Mouse (Mus musculus): ENCODE measurements around the gene Zbtb20.

Zbtb20 gene

GRCm38 (mm10) chr16:43193631-43194239 is 318.1 kb downstream of the Zbtb20 start:
- DNase-seq (ENCODE audit: low spot score), result no peak

- no peak for DNase-seq (ENCODE audit: low spot score)
These were observed 341.8 kb downstream of the Zbtb20 start for GRCm38 (mm10) chr16:43217336-43218006.

- DNase-seq (ENCODE audit: low spot score), result no peak
These were observed 343.7 kb downstream of the Zbtb20 start for GRCm38 (mm10) chr16:43219367-43219766.

- no peak for DNase-seq (ENCODE audit: low spot score)
These were observed 345.6 kb downstream of the Zbtb20 start for GRCm38 (mm10) chr16:43221313-43221712.

GRCm38 (mm10) chr16:43230253-43230652 is 354.6 kb downstream of the Zbtb20 start:
- no peak for DNase-seq (ENCODE audit: low spot score)

GRCm38 (mm10) chr16:43234249-43234648 is 358.6 kb downstream of the Zbtb20 start:
- DNase-seq (ENCODE audit: low spot score), result no peak

GRCm38 (mm10) chr16:43235317-43235716 is 359.6 kb downstream of the Zbtb20 start:
- no peak for DNase-seq (ENCODE audit: low spot score)

GRCm38 (mm10) chr16:43235721-43236159 is 360.1 kb downstream of the Zbtb20 start:
- DNase-seq (ENCODE audit: low spot score), result no peak

- no peak for DNase-seq (ENCODE audit: low spot score)
These were observed 361.9 kb downstream of the Zbtb20 start for GRCm38 (mm10) chr16:43237551-43237950.

- DNase-seq (ENCODE audit: low spot score), result no peak
These were observed 371.3 kb downstream of the Zbtb20 start for GRCm38 (mm10) chr16:43247026-43247425.

GRCm38 (mm10) chr16:43253077-43253476 is 377.4 kb downstream of the Zbtb20 start:
- no peak for DNase-seq (ENCODE audit: low spot score)

- DNase-seq (ENCODE audit: low spot score), result no peak
These were observed 378.1 kb downstream of the Zbtb20 start for GRCm38 (mm10) chr16:43253746-43254145.

- no peak for DNase-seq (ENCODE audit: low spot score)
These were observed 380.7 kb downstream of the Zbtb20 start for GRCm38 (mm10) chr16:43256191-43256899.

GRCm38 (mm10) chr16:43256900-43257281 is 381.2 kb downstream of the Zbtb20 start:
- DNase-seq (ENCODE audit: low spot score), result no peak

GRCm38 (mm10) chr16:43259466-43259865 is 383.8 kb downstream of the Zbtb20 start:
- DNase-seq (ENCODE audit: low spot score), result no peak

GRCm38 (mm10) chr16:43260862-43261261 is 385.2 kb downstream of the Zbtb20 start:
- DNase-seq (ENCODE audit: low spot score), result no peak

GRCm38 (mm10) chr16:43274057-43274595 is 398.4 kb downstream of the Zbtb20 start:
- DNase-seq (ENCODE audit: low spot score), result no peak

GRCm38 (mm10) chr16:43276764-43277163 is 401.1 kb downstream of the Zbtb20 start:
- no peak for DNase-seq (ENCODE audit: low spot score)

GRCm38 (mm10) chr16:43286319-43286718 is 410.6 kb downstream of the Zbtb20 start:
- DNase-seq (ENCODE audit: low spot score), result no peak

- no peak for DNase-seq (ENCODE audit: low spot score)
These were observed 411.2 kb downstream of the Zbtb20 start for GRCm38 (mm10) chr16:43286783-43287383.

GRCm38 (mm10) chr16:43291423-43291822 is 415.7 kb downstream of the Zbtb20 start:
- DNase-seq (ENCODE audit: low spot score), result no peak

- no peak for DNase-seq (ENCODE audit: low spot score)
These were observed 422.4 kb downstream of the Zbtb20 start for GRCm38 (mm10) chr16:43297953-43298596.

All from testis, postnatal 10 days (tissue).